Mouse (Mus musculus): ENCODE data around the gene Derl3. TPM values are rescaled to one million over a fixed set of nuclear protein-coding genes. Genes with fewer than 3 reads are reported as not detected.
"Not testable (repeated sequence)": the region's sequence is repeated elsewhere in the genome, so short reads cannot be mapped to it uniquely, and the experiment has no call there.

Gene Derl3
- 1.8 and 1.9 TPM in 2 replicates for total RNA-seq (2021)
- long read RNA-seq, experiment 1, result 0 reads
- long read RNA-seq, experiment 2, partial matches to known transcripts, result 0 of 1 reads
- long read RNA-seq, experiment 2, other reads (novel, unspliced or antisense), result 0 of 1 reads

GRCm38 (mm10) chr10:75893089-75893750, at the start of gene Derl3:
Derl3 (plus strand) TSS chr10:75893413.
- DNase-seq, result peak; percentile 97

GRCm38 (mm10) chr10:75843898-75844297, 49.3 kb upstream of the Derl3 start:
- DNase-seq, result not testable (repeated sequence)

- DNase-seq, result no peak
These were observed 48.4 kb upstream of the Derl3 start for GRCm38 (mm10) chr10:75844800-75845199.

GRCm38 (mm10) chr10:75845306-75845930, 47.8 kb upstream of the Derl3 start:
- no peak for DNase-seq

GRCm38 (mm10) chr10:75848382-75848781, 44.8 kb upstream of the Derl3 start:
- no peak for DNase-seq

GRCm38 (mm10) chr10:75851076-75851475, 42.1 kb upstream of the Derl3 start:
- DNase-seq, result no peak

- DNase-seq, result no peak
These were observed 41.5 kb upstream of the Derl3 start for GRCm38 (mm10) chr10:75851681-75852080.

GRCm38 (mm10) chr10:75852539-75853125, 40.6 kb upstream of the Derl3 start:
- no peak for DNase-seq

- peak; percentile 91 for DNase-seq
These were observed 39.8 kb upstream of the Derl3 start for GRCm38 (mm10) chr10:75853452-75853851.

GRCm38 (mm10) chr10:75854096-75854495, 39.1 kb upstream of the Derl3 start:
- DNase-seq, result no peak

GRCm38 (mm10) chr10:75854791-75855190, 38.4 kb upstream of the Derl3 start:
- DNase-seq, result no peak

GRCm38 (mm10) chr10:75855416-75855981, 37.7 kb upstream of the Derl3 start:
- no peak for DNase-seq

- DNase-seq, result no peak
These were observed 36.9 kb upstream of the Derl3 start for GRCm38 (mm10) chr10:75856155-75856907.

GRCm38 (mm10) chr10:75856976-75857375, 36.2 kb upstream of the Derl3 start:
- DNase-seq, result no peak

GRCm38 (mm10) chr10:75857598-75857997, 35.6 kb upstream of the Derl3 start:
- DNase-seq, result no peak

- peak; percentile 53 for DNase-seq
These were observed 34.0 kb upstream of the Derl3 start for GRCm38 (mm10) chr10:75859107-75859746.

- DNase-seq, result peak; percentile 94
These were observed 33.3 kb upstream of the Derl3 start, which contains the start of gene Mif for GRCm38 (mm10) chr10:75859786-75860470. Mif (minus strand) TSS chr10:75860240.

GRCm38 (mm10) chr10:75860746-75861145, 32.5 kb upstream of the Derl3 start:
- no peak for DNase-seq

- no peak for DNase-seq
These were observed 31.6 kb upstream of the Derl3 start for GRCm38 (mm10) chr10:75861587-75861986.

GRCm38 (mm10) chr10:75872025-75872914, 20.9 kb upstream of the Derl3 start:
- no peak for DNase-seq

All from adrenal gland, postnatal 14 days (tissue).